In genomic region chr2:159053936-159054335, GRCm38 (mm10) we compare ENCODE assay signal across 9 mouse cellular contexts.
A peak's percentile ranks its signal among the peaks of the same experiment; 100 is the strongest.
DNase-seq lines count a peak whose midpoint lies in the region; ATAC-seq and TF ChIP-seq lines count a peak whose summit lies in the region.
"Had no signal": no experiment of that assay in that cellular context is flagged by ENCODE, and none has a peak within 500 bp of the region (broad histone marks: within the 10 kb centered on the region; RNA-seq: fewer than 3 reads in every experiment).

No protein-coding gene starts in this region.

- no peak overlapping the region for H3K4me2 ChIP-seq in kidney, postnatal 0 days (ENCODE audit: low read length)
- H3K4me2 ChIP-seq in midbrain, postnatal 0 days (ENCODE audit: low read depth, low read length, poor library complexity, severe bottlenecking) = no peak overlapping the region

- H3K4me1 ChIP-seq in kidney, postnatal 0 days (replicated peaks; ENCODE audit: insufficient read depth, low read length) = no peaks in the 10 kb centered on the region
- H3K4me1 ChIP-seq in midbrain, postnatal 0 days (ENCODE audit: insufficient read depth, low read length) = no peaks in the 10 kb centered on the region
- H3K4me1 ChIP-seq: megakaryocyte, embryonic 14.5 days had no signal

- H3K9me3 ChIP-seq in kidney, postnatal 0 days (replicated peaks; ENCODE audit: low read length) = no peaks in the 10 kb centered on the region
- no peaks in the 10 kb centered on the region for H3K9me3 ChIP-seq in midbrain, postnatal 0 days (ENCODE audit: low read length)

- peak; percentile 45 for DNase-seq in heart, adult 8-10 months (ENCODE audit: low spot score)
- DNase-seq in heart, adult 11 months = no peak
- peak; percentile 73 for DNase-seq in embryo, embryonic 10.5 days (ENCODE audit: low spot score)
- peak; percentile 78 for DNase-seq in kidney, postnatal 0 days (ENCODE audit: low spot score)
- peak; percentile 52 for DNase-seq in liver
- DNase-seq in midbrain, postnatal 0 days (ENCODE audit: low spot score) = peak; percentile 42
- peak; percentile 83 for DNase-seq in testis, postnatal 10 days (ENCODE audit: low spot score)

- peak; percentile 88 for TF ChIP-seq CTCF in kidney, postnatal 0 days (IDR thresholded peaks at IDR 0.05; ENCODE audit: low read depth)
- TF ChIP-seq CTCF in midbrain, postnatal 0 days (IDR thresholded peaks at IDR 0.05) = peak; percentile 86

- WGBS in kidney, postnatal 0 days = 54% methylated on average over 4 of the region's 4 CpGs
- WGBS in midbrain, postnatal 0 days = 76% methylated on average over 4 of the region's 4 CpGs

- H3K36me3 ChIP-seq in kidney, postnatal 0 days (ENCODE audit: insufficient read depth, low read length) = no peaks in the 10 kb centered on the region
- no peaks in the 10 kb centered on the region for H3K36me3 ChIP-seq in midbrain, postnatal 0 days (ENCODE audit: insufficient read depth, low read length)

- ATAC-seq in granulocyte monocyte progenitor cell, adult 5-6 weeks (replicated peaks; ENCODE audit: poor library complexity, severe bottlenecking) = peak; percentile 78
- peak; percentile 74 for ATAC-seq in kidney, postnatal 0 days (replicated peaks; ENCODE audit: low FRiP score, low read depth)
- ATAC-seq in midbrain, postnatal 0 days (ENCODE audit: low FRiP score) = no peak

- H3K27me3 ChIP-seq in kidney, postnatal 0 days (ENCODE audit: insufficient read depth, low read length) = no peaks in the 10 kb centered on the region
- no peaks in the 10 kb centered on the region for H3K27me3 ChIP-seq in midbrain, postnatal 0 days (ENCODE audit: insufficient read depth, low read length)
- H3K27me3 ChIP-seq: megakaryocyte, embryonic 14.5 days had no signal

- H3K4me3 ChIP-seq in kidney, postnatal 0 days (replicated peaks; ENCODE audit: low read depth, low read length) = no peak overlapping the region
- no peak overlapping the region for H3K4me3 ChIP-seq in midbrain, postnatal 0 days (ENCODE audit: low read depth, low read length)
- H3K4me3 ChIP-seq: megakaryocyte, embryonic 14.5 days had no signal

- H3K27ac ChIP-seq in kidney, postnatal 0 days = no peak overlapping the region
- H3K27ac ChIP-seq in midbrain, postnatal 0 days (ENCODE audit: low read depth, low read length) = no peak overlapping the region

- H3K9ac ChIP-seq in kidney, postnatal 0 days (ENCODE audit: low read depth, low read length) = no peak overlapping the region
- H3K9ac ChIP-seq in midbrain, postnatal 0 days (replicated peaks; ENCODE audit: low read length, poor library complexity, severe bottlenecking) = no peak overlapping the region
